In genomic region chr10:71028066-71028844, GRCm38 (mm10) we compare ENCODE assay signal across 10 mouse cellular contexts.
DNase-seq lines count a peak whose midpoint lies in the region; ATAC-seq lines count a peak whose summit lies in the region.
"Had no signal": no experiment of that assay in that cellular context is flagged by ENCODE, and none has a peak within 500 bp of the region (broad histone marks: within the 10 kb centered on the region; RNA-seq: fewer than 3 reads in every experiment).

No protein-coding gene starts in this region.

- 43% methylated on average over 14 of the region's 14 CpGs for WGBS in embryonic facial prominence, embryonic 14.5 days
- 37% methylated on average over 14 of the region's 14 CpGs for WGBS in heart, embryonic 10.5 days

- no peak for ATAC-seq in embryonic facial prominence, embryonic 14.5 days (ENCODE audit: low read depth)

- H3K9ac ChIP-seq in embryonic facial prominence, embryonic 14.5 days (ENCODE audit: low read depth, low read length) = no peak overlapping the region

- no peaks in the 10 kb centered on the region for H3K36me3 ChIP-seq in embryonic facial prominence, embryonic 14.5 days (ENCODE audit: control insufficient read depth, insufficient read depth, low read length)
- H3K36me3 ChIP-seq in heart, embryonic 10.5 days = no peaks in the 10 kb centered on the region

- H3K4me3 ChIP-seq in embryonic facial prominence, embryonic 14.5 days (ENCODE audit: low read depth, low read length) = no peak overlapping the region
- H3K4me3 ChIP-seq in heart, embryonic 10.5 days = no peak overlapping the region

- H3K9me3 ChIP-seq in embryonic facial prominence, embryonic 14.5 days (ENCODE audit: control insufficient read depth, low read length) = no peaks in the 10 kb centered on the region
- H3K9me3 ChIP-seq in heart, embryonic 10.5 days = no peaks in the 10 kb centered on the region

- H3K4me1 ChIP-seq in embryonic facial prominence, embryonic 14.5 days (ENCODE audit: control insufficient read depth, insufficient read depth, low read length) = peaks cover 20% of the 10 kb centered on the region; the same call in 1 of the 2 replicates
- peaks cover 38% of the 10 kb centered on the region for H3K4me1 ChIP-seq in heart, embryonic 10.5 days

- H3K27me3 ChIP-seq in embryonic facial prominence, embryonic 14.5 days (replicated peaks; ENCODE audit: control insufficient read depth, insufficient read depth, low read length) = no peaks in the 10 kb centered on the region
- no peaks in the 10 kb centered on the region for H3K27me3 ChIP-seq in heart, embryonic 10.5 days (ENCODE audit: insufficient read depth, poor library complexity, severe bottlenecking)

- H3K27ac ChIP-seq in embryonic facial prominence, embryonic 14.5 days (replicated peaks; ENCODE audit: low read depth, low read length) = peak overlapping the region; percentile 3
- peak overlapping the region; percentile 31; the same call in 1 of the 2 replicates for H3K27ac ChIP-seq in heart, embryonic 10.5 days

- H3K4me2 ChIP-seq in embryonic facial prominence, embryonic 14.5 days (ENCODE audit: low read depth, low read length) = peak overlapping the region; percentile 26
- H3K4me2 ChIP-seq: liver, embryonic 11.5 days had no signal

- DNase-seq in layer of hippocampus, adult 18-20 months (ENCODE audit: low spot score in 2 of 2) = peak; percentile 43 to 61
- no peak for DNase-seq in layer of hippocampus, postnatal 36 days
- peak; percentile 65 for DNase-seq in embryonic facial prominence, embryonic 14.5 days (ENCODE audit: low spot score)
- no peak for DNase-seq in heart, embryonic 10.5 days (ENCODE audit: low spot score)
- peak; percentile 20 to 41 for DNase-seq in lung, postnatal 4 days
- no peak for DNase-seq in urinary bladder, postnatal 14 days (ENCODE audit: low spot score)
- DNase-seq in natural killer cell, adult 2 months (ENCODE audit: low spot score in 2 of 2) = no peak
- DNase-seq: adrenal gland, postnatal 36 days; kidney, adult 8-10 months had no signal

Comparison
In these comparisons a context has a peak if more than half of its experiments do, and no peak if none do; other contexts are left out.
1. DNase-seq: peak in layer of hippocampus, adult 18-20 months (2 of 2), embryonic facial prominence, embryonic 14.5 days (single experiment) and lung, postnatal 4 days (2 of 2); none in layer of hippocampus, postnatal 36 days (0 of 2), heart, embryonic 10.5 days (single experiment), urinary bladder, postnatal 14 days (single experiment) and natural killer cell, adult 2 months (0 of 2).